Mouse (Mus musculus): ENCODE measurements around the gene 4930470P17Rik.

GRCm38 (mm10) chr2:170550240-170550639 is 51.6 kb downstream of the 4930470P17Rik start:
- no peak for TF ChIP-seq CTCF (IDR thresholded peaks at IDR 0.05; ENCODE audit: borderline replicate concordance, control insufficient read depth, extremely low read depth, insufficient read depth, low read length, poor library complexity)
- TF ChIP-seq POLR2A (IDR thresholded peaks at IDR 0.05; ENCODE audit: control insufficient read depth, extremely low read depth, insufficient read depth, low read length, poor library complexity) = no peak
